Mouse (Mus musculus): ENCODE results near the gene Gsto2.

GRCm38 (mm10) chr19:47903679-47904078, 38.3 kb downstream of the Gsto2 start:
- TF ChIP-seq POLR2A (IDR thresholded peaks at IDR 0.05; ENCODE audit: control insufficient read depth, extremely low read depth, insufficient read depth, low read length, poor library complexity) (no peak), CTCF (IDR thresholded peaks at IDR 0.05; ENCODE audit: borderline replicate concordance, control insufficient read depth, extremely low read depth, insufficient read depth, low read length, poor library complexity) (no peak)

Measured in thymus, adult 2 months (tissue).